Mouse (Mus musculus) right cerebral cortex, adult 2 months (tissue): ENCODE results near the gene Sh3bp2.

Experiments used
- DNase-seq, 2 experiments: peaks; one replicate each; pipeline ENCODE4 v3.0.0; 2021 to 2022; ENCODE audit warnings: low spot score in 2 of 2

Gene Sh3bp2

GRCm38 (mm10) chr5:34525663-34526476 is at the start of gene Sh3bp2:
Sh3bp2 (plus strand) TSS chr5:34525838.
- peak; percentile 70 to 82 for DNase-seq

GRCm38 (mm10) chr5:34480926-34481325 is 44.7 kb upstream of the Sh3bp2 start:
- no peak for DNase-seq

- DNase-seq, result no peak
These were observed 39.9 kb upstream of the Sh3bp2 start for GRCm38 (mm10) chr5:34485731-34486130.

- peak in 1 of 2 experiments; percentile 37 for DNase-seq
These were observed 38.1 kb upstream of the Sh3bp2 start for GRCm38 (mm10) chr5:34487320-34488090.

- no peak for DNase-seq
These were observed 36.8 kb upstream of the Sh3bp2 start for GRCm38 (mm10) chr5:34488741-34489417.

GRCm38 (mm10) chr5:34489418-34489787 is 36.2 kb upstream of the Sh3bp2 start:
- no peak for DNase-seq

GRCm38 (mm10) chr5:34496745-34497144 is 28.9 kb upstream of the Sh3bp2 start:
- no peak for DNase-seq

- no peak for DNase-seq
These were observed 24.8 kb upstream of the Sh3bp2 start for GRCm38 (mm10) chr5:34500886-34501285.

- no peak for DNase-seq
These were observed 24.1 kb upstream of the Sh3bp2 start for GRCm38 (mm10) chr5:34501588-34501987.

- no peak for DNase-seq
These were observed 23.2 kb upstream of the Sh3bp2 start for GRCm38 (mm10) chr5:34502411-34502810.

GRCm38 (mm10) chr5:34502821-34503220 is 22.8 kb upstream of the Sh3bp2 start:
- DNase-seq, result no peak

- no peak for DNase-seq
These were observed 13.2 kb upstream of the Sh3bp2 start for GRCm38 (mm10) chr5:34512486-34512885.

- DNase-seq, result peak; percentile 88 to 93
These were observed 12.0 kb upstream of the Sh3bp2 start, which contains the start of gene Tnip2 for GRCm38 (mm10) chr5:34513466-34514217. Tnip2 (minus strand) TSS chr5:34513991.

GRCm38 (mm10) chr5:34514218-34514566 is 11.4 kb upstream of the Sh3bp2 start:
- DNase-seq, result no peak

GRCm38 (mm10) chr5:34515096-34515495 is 10.5 kb upstream of the Sh3bp2 start:
- no peak for DNase-seq

GRCm38 (mm10) chr5:34517913-34518312 is 7.7 kb upstream of the Sh3bp2 start:
- peak; percentile 75 for DNase-seq

- no peak for DNase-seq
These were observed 6.2 kb upstream of the Sh3bp2 start for GRCm38 (mm10) chr5:34519389-34519910.

GRCm38 (mm10) chr5:34520458-34521209 is 5.0 kb upstream of the Sh3bp2 start:
- no peak for DNase-seq

GRCm38 (mm10) chr5:34521337-34521736 is 4.3 kb upstream of the Sh3bp2 start:
- no peak for DNase-seq

GRCm38 (mm10) chr5:34523958-34524485 is 1.6 kb upstream of the Sh3bp2 start:
- DNase-seq, result no peak
